Mouse (Mus musculus): ENCODE measurements around the gene Slc11a1.
"Not testable (repeated sequence)": the region's sequence is repeated elsewhere in the genome, so short reads cannot be mapped to it uniquely, and the experiment has no call there.

Slc11a1 gene

DNA sequence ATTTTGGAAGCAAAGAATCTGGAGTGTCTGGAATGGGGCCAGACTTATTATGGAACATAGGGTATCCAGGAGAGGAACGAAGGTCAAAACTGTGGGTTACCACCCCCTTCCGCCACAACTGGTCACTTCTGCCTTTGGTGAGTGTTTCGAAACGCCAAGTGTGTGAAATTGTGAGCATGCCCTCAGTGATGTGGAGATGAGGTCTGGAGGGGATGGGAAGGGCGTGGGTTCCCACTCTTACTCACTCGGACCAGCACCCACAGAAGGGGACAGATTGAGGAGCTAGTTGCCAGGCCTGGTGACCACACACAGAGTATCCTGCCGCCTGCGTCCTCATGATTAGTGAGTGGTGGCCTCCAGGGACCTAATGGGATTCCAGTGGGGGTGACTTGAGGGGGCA is at the start of gene Slc11a1:
Gene Slc11a1, plus strand, starts transcription at position 216 of the 400 bp plus-strand sequence.
- no peak for DNase-seq

- not testable (repeated sequence) for DNase-seq
These were observed 48.1 kb upstream of the Slc11a1 start for GRCm38 (mm10) chr1:74326916-74327315.

DNA sequence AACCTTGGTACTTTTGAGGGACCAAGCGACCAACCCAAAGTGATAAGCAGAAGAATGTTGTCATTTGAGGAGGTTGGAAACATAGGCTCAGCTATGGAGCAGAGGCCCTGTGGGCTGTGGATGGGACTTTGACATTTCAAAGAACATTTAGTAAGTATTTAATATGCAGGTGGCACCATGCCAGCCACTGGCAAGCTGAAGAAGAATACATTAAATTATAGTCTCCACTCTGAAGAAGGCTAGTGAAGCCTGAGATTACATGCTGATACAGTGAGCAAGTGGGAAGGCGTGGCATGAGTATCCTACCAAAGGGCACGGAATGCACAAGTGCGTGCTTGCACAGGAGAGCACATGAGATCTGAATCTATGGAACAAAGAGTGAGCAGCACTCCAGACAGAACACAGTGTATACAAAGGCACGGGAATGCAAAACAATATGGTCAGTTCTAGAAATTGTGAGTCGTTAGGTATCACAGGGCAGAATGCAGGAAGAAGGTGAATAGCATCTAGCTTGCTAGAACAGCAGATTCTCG is 45.0 kb upstream of the Slc11a1 start:
- DNase-seq, result no peak

DNA sequence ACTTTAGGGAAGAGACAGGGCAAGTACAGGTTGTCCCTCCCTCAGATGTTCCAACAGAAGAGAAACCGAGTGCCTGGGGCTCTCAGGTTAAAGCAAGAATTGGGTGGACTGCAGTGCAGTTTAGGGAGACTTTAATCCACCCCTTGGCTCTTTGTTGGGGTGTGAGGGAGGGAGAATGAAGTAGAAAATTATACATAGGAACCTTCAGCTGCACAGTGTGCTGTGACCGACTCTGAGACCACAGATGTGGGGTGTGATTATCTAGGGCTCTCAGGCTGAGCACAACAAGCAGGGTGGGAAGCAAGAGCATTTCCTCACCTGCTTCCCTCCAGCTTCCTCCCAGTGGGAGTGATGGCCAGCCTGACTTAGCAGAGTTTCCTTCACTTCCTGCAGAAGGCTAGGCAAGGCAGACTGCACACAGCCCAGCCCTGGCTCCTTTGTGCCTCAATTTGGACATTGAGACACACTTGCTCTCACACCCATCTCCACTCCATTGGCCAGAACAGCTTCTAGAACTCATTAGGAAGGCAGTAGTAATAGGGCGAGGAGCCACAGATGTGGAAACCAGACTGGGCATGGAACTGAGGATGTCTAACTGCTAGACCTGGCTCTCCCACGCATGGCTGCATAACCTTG is 43.8 kb upstream of the Slc11a1 start:
- DNase-seq, result no peak

DNA sequence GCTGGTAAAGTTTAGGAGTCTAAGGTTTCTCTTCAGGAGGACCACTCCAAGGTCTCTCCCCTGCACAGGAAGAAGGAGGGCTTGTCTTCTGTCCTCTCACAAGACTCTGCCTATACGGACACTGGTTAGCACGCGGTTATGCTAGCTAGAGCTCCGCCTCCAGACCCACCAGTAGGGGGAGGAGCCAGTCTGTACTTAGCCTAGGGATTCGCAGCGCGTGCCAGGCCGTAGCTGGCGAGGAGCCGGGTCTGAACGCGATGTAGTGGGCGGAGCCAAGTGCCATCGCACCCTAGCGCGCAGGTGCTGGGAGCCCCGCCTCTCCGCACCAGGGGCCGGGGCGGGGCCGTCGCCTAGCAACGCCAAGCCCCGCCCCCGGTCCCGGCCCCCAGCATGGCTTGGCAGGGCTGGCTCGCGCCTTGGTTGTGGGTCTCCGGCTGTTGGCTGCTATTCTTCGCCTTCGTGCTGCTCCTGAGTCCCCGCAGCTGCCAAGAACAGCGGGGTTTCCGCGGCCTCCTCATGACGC is 42.7 kb upstream of the Slc11a1 start:
- DNase-seq, result peak; percentile 95

DNA sequence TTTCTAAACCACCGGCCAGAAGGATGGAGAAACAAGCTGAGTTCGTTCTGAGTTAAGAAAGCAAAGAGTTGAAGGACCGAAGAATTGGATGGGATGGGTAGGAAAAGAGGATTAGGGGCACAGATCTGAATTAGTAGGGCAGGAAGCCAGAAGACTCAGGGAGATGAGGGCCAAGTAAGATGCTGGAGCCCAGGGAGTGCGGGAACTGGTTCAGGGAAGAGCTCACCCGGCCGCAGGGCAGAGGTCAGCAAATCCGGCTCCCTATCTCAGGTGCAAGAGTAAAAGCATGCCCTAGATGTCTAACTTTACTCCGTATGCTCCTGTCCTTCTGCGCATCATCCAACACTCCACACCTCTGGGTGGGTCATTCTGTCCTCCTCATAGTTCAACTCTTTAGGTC is 42.1 kb upstream of the Slc11a1 start:
- DNase-seq, result no peak

DNA sequence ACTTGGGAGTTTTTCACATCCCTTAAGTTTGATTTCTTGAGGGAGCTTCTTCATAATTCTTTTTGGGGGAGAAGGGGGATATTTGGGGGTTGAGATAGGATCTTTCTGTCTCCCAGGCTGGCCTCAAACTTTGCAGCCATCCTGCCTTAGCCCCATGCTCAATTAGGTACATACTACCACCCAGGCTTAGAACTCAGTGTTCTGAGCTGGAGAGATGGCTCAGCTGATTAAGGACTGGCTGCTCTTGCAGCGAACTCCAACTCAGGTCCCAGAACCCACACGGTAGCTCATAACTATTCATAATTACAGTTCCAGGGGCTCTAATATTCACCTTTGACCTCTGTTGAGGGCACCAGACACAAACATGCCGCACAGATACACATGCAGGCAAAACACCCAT is 40.4 kb upstream of the Slc11a1 start:
- DNase-seq, result no peak

- DNase-seq, result no peak
These were observed 40.0 kb upstream of the Slc11a1 start for GRCm38 (mm10) chr1:74335033-74335432.

- no peak for DNase-seq
These were observed 39.4 kb upstream of the Slc11a1 start for GRCm38 (mm10) chr1:74335436-74336170.

GRCm38 (mm10) chr1:74337241-74337771 is 37.7 kb upstream of the Slc11a1 start:
- no peak for DNase-seq

- no peak for DNase-seq
These were observed 37.0 kb upstream of the Slc11a1 start for GRCm38 (mm10) chr1:74338013-74338412.

DNA sequence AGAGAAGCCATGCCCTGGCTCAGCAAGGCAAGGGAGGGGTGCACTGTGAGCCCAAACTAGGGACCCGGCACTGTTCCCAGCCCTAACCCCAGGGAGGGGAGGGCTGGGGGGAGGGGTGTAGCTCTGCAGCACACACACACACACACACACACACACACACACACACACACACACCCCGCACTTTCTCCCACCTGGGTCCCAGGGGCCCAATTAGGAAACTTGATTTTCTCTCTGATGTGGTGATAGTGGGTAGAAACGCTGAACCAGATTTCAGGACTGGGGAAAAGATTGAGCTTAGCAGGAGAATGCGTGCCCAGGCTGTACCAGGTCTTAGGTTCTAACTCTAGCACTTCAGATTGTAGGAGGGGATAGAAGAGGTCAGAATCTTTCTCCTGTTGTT is 36.4 kb upstream of the Slc11a1 start:
- no peak for DNase-seq

DNA sequence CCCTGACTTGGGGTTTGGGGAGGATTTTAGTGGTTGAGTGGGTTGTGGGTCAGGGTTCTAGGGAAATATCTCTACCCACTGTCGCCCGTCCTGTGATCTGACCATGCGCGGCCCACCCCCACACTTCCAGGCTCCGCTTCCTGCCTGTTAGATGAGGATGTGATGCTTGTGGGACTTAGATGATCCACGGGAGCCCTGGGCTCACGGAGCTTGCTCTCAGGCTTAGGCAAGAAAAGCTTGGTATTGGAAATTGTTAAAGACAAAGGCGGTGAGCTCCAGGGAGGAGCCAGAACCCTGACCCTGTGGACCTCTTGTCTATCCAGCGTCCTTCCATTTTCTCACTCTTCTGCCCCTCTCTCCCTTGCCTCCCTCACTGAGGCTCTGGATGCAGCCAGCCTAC is 35.1 kb upstream of the Slc11a1 start:
- no peak for DNase-seq

- no peak for DNase-seq
These were observed 34.6 kb upstream of the Slc11a1 start for GRCm38 (mm10) chr1:74340361-74340764.

DNA sequence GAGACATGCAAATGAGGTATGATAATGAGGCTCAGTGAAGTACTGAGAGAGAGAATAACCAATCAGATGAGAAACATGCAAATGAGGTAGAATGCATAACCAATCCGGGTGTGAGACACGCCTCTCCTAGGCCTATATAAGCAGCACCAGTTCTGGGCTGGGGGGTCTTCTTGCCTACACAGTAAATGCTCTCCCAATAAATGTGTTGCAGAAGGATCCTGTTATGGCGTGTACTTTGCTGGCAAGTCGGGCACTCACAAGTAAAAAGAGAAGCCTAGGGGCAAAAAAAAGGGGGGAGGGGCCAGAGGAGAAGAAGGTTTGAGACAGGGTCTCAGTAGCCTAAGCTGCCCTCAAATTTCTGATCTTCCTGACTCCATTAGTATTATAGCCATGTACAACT is 34.0 kb upstream of the Slc11a1 start:
- not testable (repeated sequence) for DNase-seq

GRCm38 (mm10) chr1:74341898-74342297 is 33.1 kb upstream of the Slc11a1 start:
- no peak for DNase-seq

- DNase-seq, result no peak
These were observed 32.7 kb upstream of the Slc11a1 start for GRCm38 (mm10) chr1:74342308-74342707.

- no peak for DNase-seq
These were observed 31.8 kb upstream of the Slc11a1 start for GRCm38 (mm10) chr1:74343161-74343560.

DNA sequence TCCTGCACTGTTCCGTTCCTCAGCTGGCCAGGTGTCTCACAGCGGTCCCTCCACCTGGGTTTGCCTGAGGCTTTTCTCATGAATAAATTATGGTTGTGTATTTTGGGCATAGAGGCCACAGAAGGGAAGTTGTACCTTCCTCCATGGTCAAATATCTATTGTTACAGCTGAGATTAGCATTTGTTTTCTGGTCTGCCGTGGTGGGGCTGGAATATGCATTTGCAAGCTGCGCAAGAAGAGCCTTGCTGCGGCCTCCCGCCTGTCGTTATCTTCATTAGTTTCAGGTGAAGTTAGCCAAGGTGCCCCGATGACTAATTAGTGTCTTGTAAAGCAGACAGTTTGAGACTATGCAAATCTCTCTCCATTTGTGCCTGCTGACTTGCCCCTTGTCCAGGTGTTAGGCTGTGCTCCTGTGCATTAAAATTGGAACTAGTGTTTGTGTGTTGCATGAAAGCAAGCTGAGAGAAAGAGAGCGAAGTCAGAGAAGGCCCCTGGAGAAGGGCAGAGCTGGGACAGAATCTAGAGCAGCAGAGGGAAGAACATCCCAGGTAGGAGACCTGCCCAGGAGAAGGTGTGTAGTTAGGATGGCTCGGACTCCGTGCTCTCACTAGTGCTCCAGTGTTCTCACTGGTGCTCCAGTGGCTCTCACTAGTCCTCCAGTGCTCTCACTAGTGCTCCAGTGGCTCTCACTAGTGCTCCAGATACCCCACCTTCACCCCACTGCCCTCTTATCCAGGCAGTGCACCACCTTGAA is 30.7 kb upstream of the Slc11a1 start:
- DNase-seq, result no peak

- no peak for DNase-seq
These were observed 23.7 kb upstream of the Slc11a1 start for GRCm38 (mm10) chr1:74351185-74351769.

DNA sequence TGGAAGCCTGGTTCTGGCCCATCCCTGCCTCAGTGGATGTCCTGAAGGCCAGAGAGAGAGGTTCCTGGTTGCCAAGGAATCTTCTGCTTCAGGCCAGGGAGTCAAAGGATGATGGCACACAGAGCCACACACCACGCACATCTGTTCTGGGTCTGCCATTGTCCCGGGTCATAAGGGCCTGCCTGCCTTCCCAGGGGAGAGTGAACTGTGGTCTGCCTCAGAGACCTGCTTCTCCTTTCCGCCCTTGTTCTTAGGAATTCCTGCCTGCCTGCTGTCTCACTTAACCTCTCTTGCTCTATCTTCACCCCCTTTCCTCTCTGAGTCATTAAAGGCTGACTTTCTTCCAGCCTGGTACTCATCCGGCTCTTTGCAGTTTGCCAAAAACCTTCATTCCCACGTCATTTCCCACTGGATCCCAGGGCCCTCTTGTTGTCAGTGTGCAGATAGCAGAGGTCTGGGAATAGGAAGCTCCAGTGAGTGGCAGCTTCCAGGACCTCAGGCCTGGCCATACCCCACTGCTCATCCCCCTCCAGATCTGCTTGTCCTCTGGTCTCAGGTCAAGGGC is 22.4 kb upstream of the Slc11a1 start:
- no peak for DNase-seq

All from thymus, postnatal 25 days (tissue).